In the genomic region with DNA sequence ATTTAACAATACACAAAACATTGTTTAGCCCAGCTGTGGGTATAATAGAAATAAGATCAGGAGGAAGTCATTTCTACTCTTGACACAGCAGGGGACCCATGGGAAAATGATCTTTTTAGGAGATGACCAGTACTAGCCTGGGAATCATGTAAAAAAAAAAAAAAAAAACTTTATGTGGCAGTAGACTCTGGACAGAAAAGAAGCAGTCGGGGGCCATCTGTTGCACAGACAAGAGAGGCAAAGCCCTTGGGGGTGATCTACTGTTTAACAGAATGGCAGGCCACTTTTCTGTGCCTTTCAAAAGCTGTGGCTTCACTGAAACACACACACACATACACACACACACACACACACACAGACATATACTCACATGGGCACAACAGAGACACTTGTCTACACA, we compare ENCODE assay signal across 23 mouse cellular contexts.
A peak's percentile ranks its signal among the peaks of the same experiment; 100 is the strongest.
DNase-seq lines count a peak whose midpoint lies in the region; ATAC-seq lines count a peak whose summit lies in the region.
"Had no signal": no experiment of that assay in that cellular context is flagged by ENCODE, and none has a peak within 500 bp of the region (broad histone marks: within the 10 kb centered on the region; RNA-seq: fewer than 3 reads in every experiment).

No protein-coding gene starts in this region.

- no peak overlapping the region for H3K4me3 ChIP-seq in midbrain, embryonic 11.5 days (ENCODE audit: low read depth, low read length)
- no peak overlapping the region for H3K4me3 ChIP-seq in midbrain, embryonic 10.5 days
- H3K4me3 ChIP-seq: embryonic facial prominence, embryonic 10.5 days; embryonic facial prominence, embryonic 12.5 days; forebrain, embryonic 13.5 days; forebrain, embryonic 15.5 days had no signal

- H3K4me2 ChIP-seq in midbrain, embryonic 11.5 days: no peak overlapping the region
- H3K4me2 ChIP-seq: embryonic facial prominence, embryonic 12.5 days; forebrain, embryonic 13.5 days; forebrain, embryonic 15.5 days had no signal

- no peaks in the 10 kb centered on the region for H3K27me3 ChIP-seq in midbrain, embryonic 11.5 days (ENCODE audit: control insufficient read depth, insufficient read depth, low read length)
- no peaks in the 10 kb centered on the region for H3K27me3 ChIP-seq in midbrain, embryonic 10.5 days (ENCODE audit: low read depth, poor library complexity, severe bottlenecking)
- H3K27me3 ChIP-seq: embryonic facial prominence, embryonic 12.5 days; forebrain, embryonic 13.5 days; forebrain, embryonic 15.5 days; Patski had no signal

- whole genome bisulfite sequencing in midbrain, embryonic 11.5 days: 70% methylated on average over 1 of the region's 1 CpGs
- 93% methylated on average over 1 of the region's 1 CpGs for WGBS in midbrain, embryonic 10.5 days

- H3K9me3 ChIP-seq in midbrain, embryonic 11.5 days (ENCODE audit: control insufficient read depth, low read length): no peaks in the 10 kb centered on the region
- H3K9me3 ChIP-seq in midbrain, embryonic 10.5 days (replicated peaks): no peaks in the 10 kb centered on the region
- H3K9me3 ChIP-seq: embryonic facial prominence, embryonic 10.5 days; embryonic facial prominence, embryonic 12.5 days; forebrain, embryonic 13.5 days; forebrain, embryonic 15.5 days had no signal

- no peak overlapping the region for H3K9ac ChIP-seq in midbrain, embryonic 11.5 days (ENCODE audit: low read length)
- H3K9ac ChIP-seq: embryonic facial prominence, embryonic 12.5 days; forebrain, embryonic 13.5 days; forebrain, embryonic 15.5 days; forebrain, postnatal 0 days had no signal

- peak; percentile 21 for DNase-seq in embryo, embryonic 11 days
- DNase-seq in embryo, embryonic 9.5 days (ENCODE audit: extremely low spot score): no peak
- DNase-seq in heart, adult 11 months: peak; percentile 83
- no peak for DNase-seq in heart, postnatal 4 days
- DNase-seq in midbrain, embryonic 11.5 days (ENCODE audit: low spot score, missing footprints): peak; percentile 61
- no peak for DNase-seq in midbrain, embryonic 10.5 days (ENCODE audit: low spot score)
- DNase-seq in skeletal muscle tissue, adult 2 months (ENCODE audit: low read depth, low spot score): peak; percentile 8
- DNase-seq: adrenal gland, adult 8-10 months; adrenal gland, postnatal 25 days; B cell, adult 2 months; cerebellum, adult 11-12 months; cerebellum, adult 2 months; cerebellum, adult 9-10 months; cerebellum, postnatal 25 days; forebrain, postnatal 0 days had no signal

- no peaks in the 10 kb centered on the region for H3K36me3 ChIP-seq in midbrain, embryonic 11.5 days (ENCODE audit: control insufficient read depth, insufficient read depth, low read length)
- H3K36me3 ChIP-seq in midbrain, embryonic 10.5 days: no peaks in the 10 kb centered on the region
- H3K36me3 ChIP-seq: embryonic facial prominence, embryonic 10.5 days; embryonic facial prominence, embryonic 12.5 days; forebrain, embryonic 15.5 days; G1E had no signal

- H3K27ac ChIP-seq in midbrain, embryonic 11.5 days (ENCODE audit: low read depth, low read length): no peak overlapping the region
- no peak overlapping the region for H3K27ac ChIP-seq in midbrain, embryonic 10.5 days (replicated peaks)
- H3K27ac ChIP-seq: embryonic facial prominence, embryonic 10.5 days; embryonic facial prominence, embryonic 12.5 days; forebrain, embryonic 13.5 days; forebrain, embryonic 15.5 days had no signal

- no peaks in the 10 kb centered on the region for H3K4me1 ChIP-seq in midbrain, embryonic 11.5 days (ENCODE audit: control insufficient read depth, insufficient read depth, low read length)
- H3K4me1 ChIP-seq in midbrain, embryonic 10.5 days: 0 out of 2 replicates have a peak, but pooled peaks cover 6% of the 10 kb centered on the region
- H3K4me1 ChIP-seq: embryonic facial prominence, embryonic 12.5 days; forebrain, embryonic 13.5 days; forebrain, embryonic 15.5 days had no signal

- no peak for ATAC-seq in midbrain, embryonic 11.5 days (ENCODE audit: low FRiP score)
- no peak for ATAC-seq in CD4-positive, CD25-positive, alpha-beta regulatory T cell, adult 4 months
- ATAC-seq: activated CD4-positive, CD25-positive, alpha-beta regulatory T cell, adult 4 months; forebrain, embryonic 13.5 days; forebrain, embryonic 15.5 days; forebrain, postnatal 0 days; Patski had no signal

Comparison
In these comparisons a context has a peak if more than half of its experiments do, and no peak if none do; other contexts are left out.
1. DNase-seq: peak in embryo, embryonic 11 days (single experiment), heart, adult 11 months (single experiment), midbrain, embryonic 11.5 days (single experiment) and skeletal muscle tissue, adult 2 months (single experiment); none in embryo, embryonic 9.5 days (single experiment), heart, postnatal 4 days (single experiment) and midbrain, embryonic 10.5 days (single experiment).